Mouse (Mus musculus) ovary, postnatal 36 days (tissue): ENCODE measurements at regions not wholly inside any gene's neighbourhood (a gene's known extent, or its start where the extent isn't known, plus 50 kb on each side); places are given as distances from the start of the nearest gene placed in this dataset.
"Not testable (repeated sequence)": the region's sequence is repeated elsewhere in the genome, so short reads cannot be mapped to it uniquely, and the experiment has no call there.

Source experiments
- DNase-seq: peaks from one replicate; pipeline ENCODE4 v3.0.0; 2022; ENCODE audit warnings: low spot score, mixed read lengths

GRCm38 (mm10) chr16:76519911-76520642 is 146.4 kb upstream of the Nrip1 start:
- DNase-seq: no peak

- DNase-seq: no peak
Observed at GRCm38 (mm10) chr16:76510861-76511260, 137.2 kb upstream of the Nrip1 start.

DNA sequence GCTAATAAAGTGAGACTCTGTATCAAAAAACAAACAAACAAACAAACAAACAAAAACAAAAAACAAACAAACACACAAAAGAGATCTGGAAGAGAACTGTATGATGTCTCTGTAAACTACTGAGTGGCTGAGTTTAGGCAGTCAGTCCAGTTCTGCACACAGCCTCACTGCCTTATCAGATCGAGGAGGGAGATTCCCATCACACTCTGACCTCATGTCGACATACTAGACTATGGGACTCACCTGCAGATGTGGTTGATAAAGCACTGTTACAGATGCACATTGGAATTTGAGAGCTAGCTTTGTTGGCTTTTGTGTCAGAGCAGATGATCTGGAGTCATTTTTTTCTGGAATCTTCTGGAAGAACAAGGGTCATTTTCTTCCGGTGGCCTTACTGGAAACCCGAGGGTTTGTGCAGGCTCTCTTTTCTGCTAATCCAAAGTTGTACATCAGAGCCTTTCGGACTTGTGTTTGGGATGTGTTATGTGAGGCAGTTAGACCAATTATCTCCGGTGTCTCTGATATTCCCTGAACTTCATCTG is 135.6 kb upstream of the Nrip1 start:
- DNase-seq: no peak

GRCm38 (mm10) chr16:76507191-76507746 is 133.6 kb upstream of the Nrip1 start:
- no peak for DNase-seq

GRCm38 (mm10) chr16:76506240-76506639 is 132.6 kb upstream of the Nrip1 start:
- DNase-seq: no peak

DNA sequence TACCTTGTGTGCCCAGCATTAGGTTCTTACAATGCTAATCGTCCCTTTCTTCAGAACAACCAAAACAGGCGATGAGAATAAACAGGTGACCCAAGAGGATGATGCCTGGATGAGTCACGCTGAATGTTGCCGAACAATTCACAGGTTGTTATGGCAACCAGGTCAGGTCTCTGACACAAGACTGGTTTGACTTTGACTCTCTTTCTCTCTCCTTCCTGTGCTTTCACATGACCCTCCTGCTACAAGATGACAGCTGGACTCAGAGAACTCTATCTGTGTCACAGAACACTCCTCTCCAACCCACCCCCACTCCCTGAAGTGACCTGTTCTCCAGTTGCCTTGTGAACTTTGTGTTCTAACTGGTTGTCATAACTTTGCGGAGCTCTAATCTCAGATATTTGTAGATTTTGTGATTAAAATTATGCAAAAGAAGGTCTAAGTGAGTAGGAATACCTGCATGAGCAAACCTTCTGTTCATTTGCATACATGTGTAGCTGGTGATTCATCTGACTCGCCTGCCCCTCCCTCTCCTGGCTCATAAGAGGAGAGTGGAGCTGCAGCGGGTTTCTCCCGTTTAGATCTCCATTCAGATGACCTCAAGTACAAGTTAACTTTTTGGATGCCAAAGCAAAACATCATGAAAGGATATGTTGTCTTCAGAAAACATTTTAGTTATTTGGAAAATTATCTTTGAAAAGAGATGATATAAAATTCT is 126.2 kb upstream of the Nrip1 start:
- DNase-seq: no peak

DNA sequence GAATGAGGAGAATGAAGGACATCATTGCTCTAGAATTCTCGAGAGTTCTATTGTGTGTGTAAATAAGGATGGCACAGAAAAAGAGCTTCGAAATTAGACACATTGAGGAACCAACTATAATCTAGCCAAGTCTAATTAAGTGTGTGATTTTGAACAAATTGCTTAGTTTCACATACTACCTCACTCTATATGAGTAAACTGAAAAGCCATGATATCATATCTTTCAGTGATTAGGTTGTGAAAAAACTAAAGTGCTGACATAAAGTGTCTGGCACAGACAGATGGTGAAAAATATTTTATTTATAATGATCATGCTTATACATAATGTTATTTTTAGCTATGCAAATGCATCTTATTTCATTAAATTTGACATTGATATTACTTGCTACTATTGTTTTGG is 124.6 kb upstream of the Nrip1 start:
- DNase-seq: no peak

- no peak for DNase-seq
Observed at GRCm38 (mm10) chr16:76497041-76497808, 123.6 kb upstream of the Nrip1 start.

- no peak for DNase-seq
Observed at GRCm38 (mm10) chr16:76483419-76483818, 109.8 kb upstream of the Nrip1 start.

GRCm38 (mm10) chr16:76481966-76482365 is 108.3 kb upstream of the Nrip1 start:
- no peak for DNase-seq

- DNase-seq: no peak
Observed at GRCm38 (mm10) chr16:76477474-76477873, 103.8 kb upstream of the Nrip1 start.

GRCm38 (mm10) chr16:76474481-76474880 is 100.9 kb upstream of the Nrip1 start:
- no peak for DNase-seq

GRCm38 (mm10) chr16:76472386-76472785 is 98.8 kb upstream of the Nrip1 start:
- no peak for DNase-seq

- no peak for DNase-seq
Observed at GRCm38 (mm10) chr16:76471081-76471480, 97.5 kb upstream of the Nrip1 start.

- DNase-seq: no peak
Observed at GRCm38 (mm10) chr16:76459521-76459920, 85.9 kb upstream of the Nrip1 start.

GRCm38 (mm10) chr16:76456300-76456599 is 82.6 kb upstream of the Nrip1 start:
- DNase-seq: not testable (repeated sequence)

- DNase-seq: no peak
Observed at GRCm38 (mm10) chr16:76455499-76456299, 82.1 kb upstream of the Nrip1 start.

DNA sequence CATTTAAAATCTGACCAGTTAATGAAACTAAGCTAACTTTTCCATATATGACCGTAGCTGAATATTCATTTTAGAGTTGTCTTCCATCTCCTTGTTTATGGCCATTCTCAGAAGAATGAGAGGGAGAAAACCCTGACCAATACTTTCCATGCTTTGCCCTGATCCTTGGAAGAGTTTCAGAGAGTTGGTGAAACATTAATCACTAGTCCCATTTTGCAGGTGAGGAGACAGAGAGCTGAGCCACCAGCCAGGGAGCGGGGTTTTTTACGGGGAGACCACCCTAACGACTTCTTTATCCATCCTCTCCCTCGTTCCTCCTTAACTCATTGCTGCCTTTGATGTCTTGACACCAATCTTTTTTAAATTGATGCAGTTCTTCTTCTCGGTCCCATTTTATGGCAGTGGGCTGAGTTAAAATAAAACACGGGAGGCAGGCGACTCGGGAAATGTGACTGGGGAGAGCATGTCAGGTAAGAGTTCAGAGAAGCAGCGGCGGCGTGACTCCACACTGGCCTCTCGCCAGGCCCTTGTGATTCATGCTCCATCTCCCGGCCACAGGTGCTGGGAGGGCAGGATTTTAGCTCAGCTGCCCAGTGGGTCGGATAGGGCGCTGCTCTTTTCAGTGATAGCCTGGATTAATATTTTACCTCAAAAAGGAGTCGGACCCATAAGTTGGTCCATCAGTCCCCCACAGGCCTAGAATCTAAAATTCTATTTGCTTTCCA is 81.3 kb upstream of the Nrip1 start:
- peak; percentile 26 for DNase-seq

DNA sequence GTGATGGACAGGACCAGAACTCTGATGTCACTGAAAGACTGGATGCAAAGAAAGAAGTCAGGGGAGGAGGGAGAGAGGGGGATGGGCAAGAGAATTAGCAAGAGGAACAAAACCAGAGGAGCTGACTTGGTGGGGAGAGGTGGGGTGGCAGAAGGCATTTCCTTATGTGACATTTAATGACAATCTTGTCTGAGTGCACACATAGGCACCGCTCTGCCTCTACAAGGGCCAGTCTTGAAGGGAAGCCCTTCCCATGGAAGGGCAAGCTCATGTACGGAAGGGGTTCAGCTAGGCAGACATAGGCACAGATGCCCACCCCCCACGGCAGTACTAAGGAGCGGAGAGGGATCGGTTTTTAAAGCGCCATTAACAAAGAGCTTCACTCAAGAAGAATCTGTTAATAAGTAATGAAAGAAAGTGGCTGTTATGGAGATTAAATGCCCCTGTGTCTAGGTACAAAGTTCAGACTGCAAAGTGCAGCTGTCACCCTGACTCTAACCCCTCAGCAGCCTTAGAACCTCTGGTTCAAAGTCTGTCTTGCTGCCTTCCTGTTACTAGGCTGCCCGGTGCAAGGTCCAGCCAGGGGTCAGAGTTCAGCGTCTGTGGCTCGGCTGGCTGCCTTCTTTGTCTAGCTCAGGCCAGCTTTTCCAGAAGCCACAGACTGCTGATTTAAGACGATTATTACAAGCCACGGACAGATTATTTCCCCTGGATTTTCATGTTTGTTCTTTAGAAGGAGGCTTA is 80.0 kb upstream of the Nrip1 start:
- DNase-seq: peak; percentile 26

- no peak for DNase-seq
Observed at GRCm38 (mm10) chr16:76448773-76449172, 75.1 kb upstream of the Nrip1 start.
